Mouse (Mus musculus) megakaryocyte, embryonic 14.5 days (primary cell): Measurements from ENCODE around the gene Shroom2.

ENCODE experiments used
- FLI1 ChIP-seq: IDR thresholded peaks from 2 replicates; pipeline ENCODE4 v1.6.1; 2012; ENCODE audit warnings: low read length, inconsistent platforms, mixed read lengths
- GATA1 ChIP-seq: IDR thresholded peaks from 3 replicates; pipeline ENCODE4 v1.6.1; 2012; ENCODE audit warnings: mixed read lengths, low read length, inconsistent platforms, borderline replicate concordance

DNA sequence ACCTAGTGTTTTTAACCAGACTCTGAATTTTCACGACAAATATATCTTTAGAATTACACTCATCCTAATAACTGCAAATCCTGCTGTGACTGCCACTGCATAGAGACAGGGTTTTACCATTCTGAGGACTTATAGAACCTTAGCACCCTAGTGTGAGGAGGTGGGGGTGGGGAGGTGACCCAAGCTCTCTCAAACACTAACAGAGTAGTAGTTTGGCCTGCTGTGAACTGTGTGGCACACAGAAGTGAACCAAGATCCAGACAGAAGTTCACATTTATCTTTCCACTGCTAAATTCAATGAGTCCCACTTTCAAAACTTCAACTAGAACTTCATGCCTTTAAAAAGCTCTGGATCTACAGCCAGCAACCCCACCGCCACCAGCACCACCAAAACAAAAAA is 6.4 kb downstream of the Shroom2 start:
- TF ChIP-seq GATA1 (no peak), FLI1 (no peak)
